Mouse (Mus musculus) liver, adult 2 months (tissue): ENCODE data around the gene Actr3b.

Experiments used
- CTCF ChIP-seq: fragments of 200-500 bp; IDR thresholded peaks from 2 replicates; pipeline ENCODE4 v1.5.1; 2011; ENCODE audit warnings: low read depth, low read length, control low read depth
- POLR2A ChIP-seq: fragments of 200-500 bp; IDR thresholded peaks from 2 replicates; pipeline ENCODE4 v1.6.1; 2011; ENCODE audit warnings: low read length, control low read depth; ENCODE audit not compliant: insufficient read depth; ENCODE audit errors: extremely low read depth

DNA sequence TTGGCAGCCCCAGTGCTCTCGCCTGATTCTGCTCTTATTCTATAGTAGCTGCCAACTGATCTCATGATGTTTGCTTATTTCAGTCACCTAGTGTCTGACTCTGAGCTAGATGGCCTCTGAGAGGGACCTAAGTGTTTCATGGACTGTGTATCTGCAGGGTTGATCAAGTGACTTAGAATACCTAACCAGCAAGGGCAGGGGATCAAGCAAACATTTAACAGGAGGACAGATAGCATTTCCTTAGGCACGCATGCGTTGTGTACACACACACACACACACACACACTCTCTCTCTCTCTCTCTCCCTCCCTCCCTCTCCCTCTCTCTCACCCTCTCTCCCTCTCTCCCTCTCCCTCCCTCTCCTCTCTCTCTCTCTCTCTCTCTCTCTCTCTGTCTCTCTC, 71.0 kb downstream of the Actr3b start:
- no peak for TF ChIP-seq CTCF
- no peak for TF ChIP-seq POLR2A
